In genomic region chr4:152029997-152030396, GRCm38 (mm10) we compare ENCODE assay signal across 14 mouse cellular contexts. TPM values are rescaled to one million over a fixed set of nuclear protein-coding genes. Genes with fewer than 3 reads are reported as not detected.
DNase-seq lines count a peak whose midpoint lies in the region; ATAC-seq and TF ChIP-seq lines count a peak whose summit lies in the region.
"Had no signal": no experiment of that assay in that cellular context is flagged by ENCODE, and none has a peak within 500 bp of the region (broad histone marks: within the 10 kb centered on the region; RNA-seq: fewer than 3 reads in every experiment).

No protein-coding gene starts in this region.

- no peaks in the 10 kb centered on the region for H3K9me3 ChIP-seq in CH12.LX (replicated peaks; ENCODE audit: low read length)
- H3K9me3 ChIP-seq in lung, postnatal 0 days (ENCODE audit: low read length), result no peaks in the 10 kb centered on the region
- H3K9me3 ChIP-seq: G1E had no signal

- no peak for TF ChIP-seq EP300 in CH12.LX (IDR thresholded peaks at IDR 0.05; ENCODE audit: low read length)
- no peak for TF ChIP-seq EP300 in lung, postnatal 0 days (IDR thresholded peaks at IDR 0.05)

- H3K36me3 ChIP-seq in CH12.LX (replicated peaks in 1 of 2; ENCODE audit: control insufficient read depth in 1 of 2, insufficient read depth in 1 of 2, low read length in 1 of 2), result peaks cover 0 to 15% of the 10 kb centered on the region in 2 experiments
- no peaks in the 10 kb centered on the region for H3K36me3 ChIP-seq in lung, postnatal 0 days (ENCODE audit: insufficient read depth, low read length)

- TF ChIP-seq RAD21 in CH12.LX (IDR thresholded peaks at IDR 0.05; ENCODE audit: low read depth, low read length), result peak; percentile 20

- in situ Hi-C loops in CH12.LX (cut with MboI; ENCODE audit: low pct_ligation_motif_present, low pct_unique_long_range_greater_than_20kb, low sequenced_read_pairs), result loop anchor here (5.0 kb wide), 1 partner anchor 53 kb away; no protein-coding TSS in a partner anchor

- H3K4me3 ChIP-seq in layer of hippocampus, adult 2 months, result no peak overlapping the region; the same call in 1 of the 2 replicates
- no peak overlapping the region for H3K4me3 ChIP-seq in CH12.LX (replicated peaks in 1 of 3; ENCODE audit: low read depth in 2 of 3, low read length in 2 of 3, poor library complexity in 1 of 3)
- H3K4me3 ChIP-seq in lung, postnatal 0 days (ENCODE audit: low read depth, low read length), result no peak overlapping the region

- intact Hi-C loops in left cerebral cortex, postnatal 25 days (cut with DNase I), result loop anchor here (5.0 kb wide), 1 partner anchor 48 kb away; no protein-coding TSS in a partner anchor

- TF ChIP-seq CTCF in layer of hippocampus, adult 2 months (conservative IDR thresholded peaks at IDR 0.05), result peak; percentile 54
- TF ChIP-seq CTCF in CH12.LX (conservative IDR thresholded peaks at IDR 0.05 in 1 of 2, IDR thresholded peaks at IDR 0.05 in 1 of 2; ENCODE audit: low read depth in 2 of 2, low read length in 2 of 2), result peak in 1 of 2 experiments; percentile 30; a peak in 1 of 4 replicates
- peak; percentile 67 for TF ChIP-seq CTCF in lung, postnatal 0 days (IDR thresholded peaks at IDR 0.05)

- no peak overlapping the region for H3K9ac ChIP-seq in CH12.LX (ENCODE audit: insufficient read depth, low read depth)
- no peak overlapping the region for H3K9ac ChIP-seq in lung, postnatal 0 days (replicated peaks; ENCODE audit: low read depth)

- H3K4me1 ChIP-seq in CH12.LX (ENCODE audit: control insufficient read depth in 1 of 2, insufficient read depth in 2 of 2), result peaks cover 20 to 31% of the 10 kb centered on the region in 2 experiments
- H3K4me1 ChIP-seq in lung, postnatal 0 days (ENCODE audit: insufficient read depth, low read depth, low read length), result peaks cover 17% of the 10 kb centered on the region; the same call in 1 of the 2 replicates

- DNase-seq in layer of hippocampus, adult 2 months (ENCODE audit: low spot score in 2 of 2), result no peak
- no peak for DNase-seq in layer of hippocampus, adult 18-20 months (ENCODE audit: low spot score in 2 of 2)
- peak; percentile 19 for DNase-seq in CH12.LX (ENCODE audit: extremely low read depth)
- peak; percentile 46 for DNase-seq in brain, adult 2 months (ENCODE audit: low read depth, low spot score)
- DNase-seq in lung, postnatal 0 days (ENCODE audit: low spot score), result peak; percentile 69
- no peak for DNase-seq in adrenal gland, adult 8-10 months
- no peak for DNase-seq in left cerebral cortex, postnatal 25 days (ENCODE audit: low spot score in 2 of 2)
- DNase-seq in thymus, postnatal 10 days (ENCODE audit: low spot score in 2 of 2), result no peak
- DNase-seq: cerebellum, postnatal 14 days; heart, adult 18-20 months; kidney, adult 18-20 months had no signal

- H3K27me3 ChIP-seq in CH12.LX (replicated peaks), result peaks cover 3% of the 10 kb centered on the region
- no peaks in the 10 kb centered on the region for H3K27me3 ChIP-seq in lung, postnatal 0 days (replicated peaks; ENCODE audit: insufficient read depth, low read length)

- 73% methylated on average over 4 of the region's 4 CpGs for WGBS in lung, postnatal 0 days

- H3K79me2 ChIP-seq in CH12.LX (replicated peaks; ENCODE audit: control insufficient read depth, extremely low read depth, insufficient read depth, poor library complexity, severe bottlenecking), result peaks cover 18% of the 10 kb centered on the region

- no peak overlapping the region for H3K27ac ChIP-seq in layer of hippocampus, adult 2 months
- no peak overlapping the region for H3K27ac ChIP-seq in CH12.LX (ENCODE audit: insufficient read depth, low read depth)
- no peak overlapping the region for H3K27ac ChIP-seq in lung, postnatal 0 days (ENCODE audit: low read length)
- H3K27ac ChIP-seq: macrophage had no signal

- peak; percentile 11; the same call in 1 of the 2 replicates for ATAC-seq in lung, postnatal 0 days

- no peak for TF ChIP-seq POLR2A in CH12.LX (IDR thresholded peaks at IDR 0.05; ENCODE audit: low read depth, low read length)

- dilution Hi-C loops in CH12.LX (cut with MboI; ENCODE audit: extremely low pct_ligation_motif_present, extremely low pct_unique_long_range_greater_than_20kb, low sequenced_read_pairs), result no loop called here

- H3K4me2 ChIP-seq in CH12.LX (ENCODE audit: insufficient read depth, low read depth, poor library complexity, severe bottlenecking), result no peak overlapping the region
- H3K4me2 ChIP-seq in lung, postnatal 0 days (replicated peaks; ENCODE audit: low read depth, low read length), result no peak overlapping the region

TF ChIP-seq in CH12.LX, 34 proteins besides CTCF, POLR2A, EP300 and RAD21:
- TF ChIP-seq SMC3 (IDR thresholded peaks at IDR 0.05; ENCODE audit: low read depth, low read length) (peak; percentile 23; the same call in 1 of the 2 replicates), NRF1 (IDR thresholded peaks at IDR 0.05; ENCODE audit: low read depth, low read length) (no peak)

RNA-seq across cellular contexts. Expression of gene Zbtb48, which starts 2.5 kb away (rescaled TPM):
- total RNA-seq in layer of hippocampus, adult 2 months (2021), result 10 to 100 TPM; 12.7 to 16.9 TPM
- 10 to 100 TPM; 11.2 to 12.8 TPM for total RNA-seq in layer of hippocampus, adult 18-20 months (2021)
- total RNA-seq in CH12.LX (2012; rRNA removed), result 7.4 and 10.5 TPM in 2 replicates
- total RNA-seq in CH12.LX (2014; rRNA removed), result 8.6 and 10.5 TPM in 2 replicates
- 13.6 and 14.0 TPM in 2 replicates for polyA plus RNA-seq in CH12.LX (2012; ENCODE audit: insufficient read length, low read depth)
- polyA plus RNA-seq in lung, postnatal 0 days (2015; fragmentation: Nextera tagmentation; extraction: Ambion mirVana), result 13.2 and 13.7 TPM in 2 replicates
- total RNA-seq in adrenal gland, adult 8-10 months (2022), result 10 to 100 TPM in 3 of 4 experiments, 1 to 10 TPM in 1; 7.1 to 17.4 (median 13.7) TPM
- total RNA-seq in left cerebral cortex, postnatal 25 days (2021), result 10 to 100 TPM; 13.6 to 15.5 TPM

RNA-seq across cellular contexts. Expression of gene Tas1r1, which starts 8.4 kb away (rescaled TPM):
- under 1 TPM; 0.69 to 0.76 TPM for total RNA-seq in layer of hippocampus, adult 2 months (2021)
- total RNA-seq in layer of hippocampus, adult 18-20 months (2021), result under 1 TPM; 0.41 to 0.64 TPM
- total RNA-seq in CH12.LX (2012; rRNA removed) (0.13 and 0.21 TPM in 2 replicates), CH12.LX (2014; rRNA removed) (not detected in 2 replicates)
- polyA plus RNA-seq in CH12.LX (2012; ENCODE audit: insufficient read length, low read depth), result not detected in 2 replicates
- polyA plus RNA-seq in lung, postnatal 0 days (2015; fragmentation: Nextera tagmentation; extraction: Ambion mirVana), result 0.21 and 0.35 TPM in 2 replicates
- total RNA-seq in adrenal gland, adult 8-10 months (2022), result under 1 TPM in 1 of 4 experiments, not detected in 3; 0.71 TPM
- under 1 TPM; 0.37 to 0.76 TPM for total RNA-seq in left cerebral cortex, postnatal 25 days (2021)
- total RNA-seq: neutrophil, adult 5-6 weeks had no signal
- polyA plus RNA-seq: macrophage had no signal

RNA-seq across cellular contexts. Expression of gene Nol9, which starts 9.1 kb away (rescaled TPM):
- total RNA-seq in layer of hippocampus, adult 2 months (2021), result 10 to 100 TPM; 19.9 to 21.0 TPM
- 10 to 100 TPM; 18.3 to 19.3 TPM for total RNA-seq in layer of hippocampus, adult 18-20 months (2021)
- total RNA-seq in CH12.LX (2012; rRNA removed) (44.8 and 53.6 TPM in 2 replicates), CH12.LX (2014; rRNA removed) (44.7 and 47.2 TPM in 2 replicates)
- polyA plus RNA-seq in CH12.LX (2012; ENCODE audit: insufficient read length, low read depth), result 54.3 and 60.5 TPM in 2 replicates
- 10.0 and 11.3 TPM in 2 replicates for polyA plus RNA-seq in lung, postnatal 0 days (2015; fragmentation: Nextera tagmentation; extraction: Ambion mirVana)
- 10 to 100 TPM; 21.3 to 29.6 (median 25.8) TPM for total RNA-seq in adrenal gland, adult 8-10 months (2022)
- total RNA-seq in left cerebral cortex, postnatal 25 days (2021), result 10 to 100 TPM; 16.5 to 18.8 TPM

RNA-seq across cellular contexts. Expression of gene Klhl21, which starts 21.4 kb away (rescaled TPM):
- total RNA-seq in layer of hippocampus, adult 2 months (2021), result 10 to 100 TPM; 19.4 to 23.2 TPM
- 10 to 100 TPM; 22.2 to 24.4 TPM for total RNA-seq in layer of hippocampus, adult 18-20 months (2021)
- total RNA-seq in CH12.LX (2012; rRNA removed) (7.1 and 9.5 TPM in 2 replicates), CH12.LX (2014; rRNA removed) (4.4 and 4.9 TPM in 2 replicates)
- 9.1 and 9.4 TPM in 2 replicates for polyA plus RNA-seq in CH12.LX (2012; ENCODE audit: insufficient read length, low read depth)
- 13.4 and 13.7 TPM in 2 replicates for polyA plus RNA-seq in lung, postnatal 0 days (2015; fragmentation: Nextera tagmentation; extraction: Ambion mirVana)
- total RNA-seq in adrenal gland, adult 8-10 months (2022), result 10 to 100 TPM; 23.9 to 34.2 (median 31.1) TPM
- total RNA-seq in left cerebral cortex, postnatal 25 days (2021), result 10 to 100 TPM; 13.5 to 16.4 TPM

RNA-seq across cellular contexts. Expression of gene Phf13, which starts 33.9 kb away (rescaled TPM):
- total RNA-seq in layer of hippocampus, adult 2 months (2021), result 10 to 100 TPM; 10.5 to 10.8 TPM
- 10 to 100 TPM; 12.6 to 12.8 TPM for total RNA-seq in layer of hippocampus, adult 18-20 months (2021)
- total RNA-seq in CH12.LX (2012; rRNA removed) (4.9 and 5.0 TPM in 2 replicates), CH12.LX (2014; rRNA removed) (1.9 and 2.1 TPM in 2 replicates)
- 3.9 and 4.9 TPM in 2 replicates for polyA plus RNA-seq in CH12.LX (2012; ENCODE audit: insufficient read length, low read depth)
- 18.0 TPM in 2 replicates for polyA plus RNA-seq in lung, postnatal 0 days (2015; fragmentation: Nextera tagmentation; extraction: Ambion mirVana)
- 10 to 100 TPM; 14.0 to 20.5 (median 18.6) TPM for total RNA-seq in adrenal gland, adult 8-10 months (2022)
- total RNA-seq in left cerebral cortex, postnatal 25 days (2021), result 10 to 100 TPM; 13.1 to 13.9 TPM

Comparison
In these comparisons a context has a peak if more than half of its experiments do, and no peak if none do; other contexts are left out.
1. DNase-seq: peak in CH12.LX (single experiment), brain, adult 2 months (single experiment) and lung, postnatal 0 days (single experiment); none in layer of hippocampus, adult 2 months (0 of 2), layer of hippocampus, adult 18-20 months (0 of 2), adrenal gland, adult 8-10 months (single experiment), left cerebral cortex, postnatal 25 days (0 of 2) and thymus, postnatal 10 days (0 of 2).